Mouse (Mus musculus): ENCODE results near the gene 1700025G04Rik.

DNA sequence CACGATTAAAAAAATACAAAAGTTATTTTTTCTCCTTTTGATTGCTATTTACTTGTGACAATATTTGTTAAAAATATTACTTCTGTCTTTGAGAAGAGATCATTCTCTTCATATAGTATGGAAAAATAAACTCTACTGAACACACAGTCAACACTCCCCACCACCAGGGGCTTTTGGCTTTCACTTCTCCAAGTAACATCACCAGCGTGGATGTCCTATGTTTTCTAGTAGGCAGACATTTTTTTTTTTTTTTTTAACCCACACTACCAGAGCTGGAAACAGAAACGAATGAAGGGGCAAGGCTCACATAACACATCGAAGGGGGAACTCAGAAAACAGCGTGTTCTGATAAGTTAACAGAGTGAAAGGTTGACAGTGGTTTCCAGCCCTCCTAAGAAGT is 197.9 kb downstream of the 1700025G04Rik start:
- no peak for TF ChIP-seq CTCF (IDR thresholded peaks at IDR 0.05; ENCODE audit: low read depth)
- TF ChIP-seq EP300 (IDR thresholded peaks at IDR 0.05; ENCODE audit: low read depth), result no peak

Measured in heart, postnatal 0 days (tissue).